Mouse (Mus musculus): ENCODE measurements around the gene Adipor2. TPM values are rescaled to one million over a fixed set of nuclear protein-coding genes. Genes with fewer than 3 reads are reported as not detected.

Adipor2 gene
- polyA plus RNA-seq, 1 experiment from 2014 or later: 39.2 TPM

GRCm38 (mm10) chr6:119333202-119333601, 84.3 kb downstream of the Adipor2 start:
- WGBS: 42% methylated on average over 3 of the region's 3 CpGs

GRCm38 (mm10) chr6:119332111-119332510, 85.4 kb downstream of the Adipor2 start:
- Histone ChIP-seq H3K9me3 (no peaks in the 10 kb centered on the region), H3K27ac (no peak overlapping the region), H3K4me1 (peaks cover 47% of the 10 kb centered on the region), H3K9ac (no peak overlapping the region), H3K4me3 (no peak overlapping the region), H3K4me2 (no peak overlapping the region), H3K36me3 (replicated peaks) (no peaks in the 10 kb centered on the region), H3K27me3 (replicated peaks) (no peaks in the 10 kb centered on the region)
- WGBS: 6% methylated on average over 1 of the region's 1 CpGs
- ATAC-seq (replicated peaks): no peak

More at GRCm38 (mm10) chr6:119333202-119333601, 84.3 kb downstream of the Adipor2 start:
- no peaks in the 10 kb centered on the region for H3K27me3 ChIP-seq (replicated peaks)
- H3K9me3 ChIP-seq: no peaks in the 10 kb centered on the region
- ATAC-seq (replicated peaks): no peak
- H3K4me2 ChIP-seq: no peak overlapping the region
- H3K4me3 ChIP-seq: no peak overlapping the region
- peaks cover 37% of the 10 kb centered on the region for H3K4me1 ChIP-seq
- no peak overlapping the region for H3K27ac ChIP-seq
- H3K36me3 ChIP-seq (replicated peaks): no peaks in the 10 kb centered on the region
- no peak overlapping the region for H3K9ac ChIP-seq

GRCm38 (mm10) chr6:119330506-119330905, 87.0 kb downstream of the Adipor2 start, which contains the start of gene Lrtm2:
Gene Lrtm2 (minus strand): TSS chr6:119330766.
- Histone ChIP-seq H3K36me3 (replicated peaks) (no peaks in the 10 kb centered on the region), H3K9ac (peak within 1 kb of the TSS; percentile 69), H3K4me2 (peak within 1 kb of the TSS; percentile 87), H3K27me3 (replicated peaks) (no peaks in the 10 kb centered on the region), H3K27ac (peak within 1 kb of the TSS; percentile 78), H3K4me1 (peaks cover 50% of the 10 kb centered on the region), H3K9me3 (no peaks in the 10 kb centered on the region), H3K4me3 (peak within 1 kb of the TSS; percentile 74)
- ATAC-seq (replicated peaks): peak; percentile 65
- whole genome bisulfite sequencing: under 1% methylated on average over 31 of the region's 31 CpGs

- Histone ChIP-seq H3K4me1 (peaks cover 50% of the 10 kb centered on the region), H3K4me3 (peak overlapping the region; percentile 74), H3K9ac (peak overlapping the region; percentile 69), H3K27me3 (replicated peaks) (no peaks in the 10 kb centered on the region), H3K27ac (peak overlapping the region; percentile 78), H3K36me3 (replicated peaks) (no peaks in the 10 kb centered on the region), H3K9me3 (no peaks in the 10 kb centered on the region), H3K4me2 (peak overlapping the region; percentile 87)
- peak; percentile 29; the same call in 1 of the 2 replicates for ATAC-seq (replicated peaks)
- WGBS: 7% methylated on average over 6 of the region's 6 CpGs
These were observed 87.6 kb downstream of the Adipor2 start for GRCm38 (mm10) chr6:119329936-119330335.

GRCm38 (mm10) chr6:119329215-119329714, 88.2 kb downstream of the Adipor2 start:
- H3K27me3 ChIP-seq (replicated peaks): no peaks in the 10 kb centered on the region
- H3K4me2 ChIP-seq: peak overlapping the region; percentile 87
- no peaks in the 10 kb centered on the region for H3K36me3 ChIP-seq (replicated peaks)
- peak overlapping the region; percentile 69 for H3K9ac ChIP-seq
- H3K27ac ChIP-seq: peak overlapping the region; percentile 78
- H3K4me1 ChIP-seq: peaks cover 50% of the 10 kb centered on the region
- peak; percentile 84 for ATAC-seq (replicated peaks)
- no peaks in the 10 kb centered on the region for H3K9me3 ChIP-seq
- peak overlapping the region; percentile 74 for H3K4me3 ChIP-seq
- 2% methylated on average over 8 of the region's 8 CpGs for WGBS

- Histone ChIP-seq H3K4me1 (peaks cover 50% of the 10 kb centered on the region), H3K4me3 (peak overlapping the region; percentile 74)
- no peak; the same call in 1 of the 2 replicates for ATAC-seq (replicated peaks)
These were observed 88.9 kb downstream of the Adipor2 start for GRCm38 (mm10) chr6:119328521-119329115.

GRCm38 (mm10) chr6:119326541-119326940, 91.0 kb downstream of the Adipor2 start:
- no peak overlapping the region for H3K4me2 ChIP-seq
- H3K27ac ChIP-seq: no peak overlapping the region
- peaks cover 46% of the 10 kb centered on the region for H3K4me1 ChIP-seq
- H3K36me3 ChIP-seq (replicated peaks): no peaks in the 10 kb centered on the region
- no peak overlapping the region for H3K4me3 ChIP-seq
- H3K27me3 ChIP-seq (replicated peaks): no peaks in the 10 kb centered on the region
- H3K9ac ChIP-seq: no peak overlapping the region
- no peaks in the 10 kb centered on the region for H3K9me3 ChIP-seq
- ATAC-seq (replicated peaks): no peak
- WGBS: 51% methylated on average over 7 of the region's 7 CpGs

More at GRCm38 (mm10) chr6:119328521-119329115, 88.9 kb downstream of the Adipor2 start:
- H3K27ac ChIP-seq: peak overlapping the region; percentile 78
- WGBS: 10% methylated on average over 11 of the region's 11 CpGs
- no peaks in the 10 kb centered on the region for H3K9me3 ChIP-seq
- H3K36me3 ChIP-seq (replicated peaks): no peaks in the 10 kb centered on the region
- no peaks in the 10 kb centered on the region for H3K27me3 ChIP-seq (replicated peaks)
- peak overlapping the region; percentile 69 for H3K9ac ChIP-seq
- H3K4me2 ChIP-seq: peak overlapping the region; percentile 87

- no peaks in the 10 kb centered on the region for H3K9me3 ChIP-seq
- no peak overlapping the region for H3K9ac ChIP-seq
- H3K4me3 ChIP-seq: no peak overlapping the region
- H3K27ac ChIP-seq: no peak overlapping the region
- peaks cover 40% of the 10 kb centered on the region for H3K4me1 ChIP-seq
- no peak for ATAC-seq (replicated peaks)
- no peaks in the 10 kb centered on the region for H3K27me3 ChIP-seq (replicated peaks)
- 75% methylated on average over 6 of the region's 6 CpGs for WGBS
- H3K36me3 ChIP-seq (replicated peaks): no peaks in the 10 kb centered on the region
- H3K4me2 ChIP-seq: no peak overlapping the region
These were observed 91.5 kb downstream of the Adipor2 start for GRCm38 (mm10) chr6:119325978-119326377.

GRCm38 (mm10) chr6:119324776-119325175, 92.7 kb downstream of the Adipor2 start:
- no peak for ATAC-seq (replicated peaks)
- Histone ChIP-seq H3K9ac (no peak overlapping the region), H3K27ac (no peak overlapping the region), H3K36me3 (replicated peaks) (no peaks in the 10 kb centered on the region), H3K27me3 (replicated peaks) (no peaks in the 10 kb centered on the region), H3K9me3 (no peaks in the 10 kb centered on the region), H3K4me1 (peaks cover 29% of the 10 kb centered on the region), H3K4me3 (no peak overlapping the region), H3K4me2 (no peak overlapping the region)
- WGBS: 46% methylated on average over 10 of the region's 10 CpGs

GRCm38 (mm10) chr6:119321752-119322151, 95.8 kb downstream of the Adipor2 start:
- 83% methylated on average over 7 of the region's 7 CpGs for WGBS
- H3K4me2 ChIP-seq: no peak overlapping the region
- 0 out of 2 replicates have a peak, but pooled peaks cover 5% of the 10 kb centered on the region for H3K4me1 ChIP-seq
- H3K4me3 ChIP-seq: no peak overlapping the region
- no peaks in the 10 kb centered on the region for H3K36me3 ChIP-seq (replicated peaks)
- H3K9me3 ChIP-seq: no peaks in the 10 kb centered on the region
- no peak overlapping the region for H3K27ac ChIP-seq
- ATAC-seq (replicated peaks): no peak; the same call in 1 of the 2 replicates
- no peaks in the 10 kb centered on the region for H3K27me3 ChIP-seq (replicated peaks)
- no peak overlapping the region for H3K9ac ChIP-seq

- no peak overlapping the region for H3K4me2 ChIP-seq
- 49% methylated on average over 16 of the region's 16 CpGs for WGBS
- ATAC-seq (replicated peaks): no peak
- 0 out of 2 replicates have a peak, but pooled peaks cover 2% of the 10 kb centered on the region for H3K4me1 ChIP-seq
- no peaks in the 10 kb centered on the region for H3K27me3 ChIP-seq (replicated peaks)
- no peak overlapping the region for H3K9ac ChIP-seq
- no peaks in the 10 kb centered on the region for H3K9me3 ChIP-seq
- no peaks in the 10 kb centered on the region for H3K36me3 ChIP-seq (replicated peaks)
- H3K4me3 ChIP-seq: no peak overlapping the region
- H3K27ac ChIP-seq: no peak overlapping the region
These were observed 97.0 kb downstream of the Adipor2 start for GRCm38 (mm10) chr6:119320481-119320880.

- 84% methylated on average over 2 of the region's 2 CpGs for WGBS
- H3K9me3 ChIP-seq: no peaks in the 10 kb centered on the region
- H3K4me1 ChIP-seq: peaks cover 11% of the 10 kb centered on the region
- no peak overlapping the region for H3K4me3 ChIP-seq
- no peak for ATAC-seq (replicated peaks)
- H3K4me2 ChIP-seq: no peak overlapping the region
- H3K9ac ChIP-seq: no peak overlapping the region
- no peaks in the 10 kb centered on the region for H3K36me3 ChIP-seq (replicated peaks)
- no peak overlapping the region for H3K27ac ChIP-seq
- H3K27me3 ChIP-seq (replicated peaks): no peaks in the 10 kb centered on the region
These were observed 98.1 kb downstream of the Adipor2 start for GRCm38 (mm10) chr6:119319358-119319757.

GRCm38 (mm10) chr6:119318732-119319131, 98.8 kb downstream of the Adipor2 start:
- peak; percentile 46 for ATAC-seq (replicated peaks)
- H3K4me1 ChIP-seq: peaks cover 17% of the 10 kb centered on the region
- no peak overlapping the region for H3K4me2 ChIP-seq
- 46% methylated on average over 9 of the region's 9 CpGs for WGBS
- no peaks in the 10 kb centered on the region for H3K36me3 ChIP-seq (replicated peaks)
- no peaks in the 10 kb centered on the region for H3K27me3 ChIP-seq (replicated peaks)
- no peak overlapping the region for H3K27ac ChIP-seq
- H3K9me3 ChIP-seq: no peaks in the 10 kb centered on the region
- H3K4me3 ChIP-seq: no peak overlapping the region
- H3K9ac ChIP-seq: no peak overlapping the region

Data from midbrain, embryonic 15.5 days (tissue).